Mouse (Mus musculus): ENCODE measurements around the gene Myo1h. TPM values are rescaled to one million over a fixed set of nuclear protein-coding genes. Genes with fewer than 3 reads are reported as not detected.

Myo1h gene
- polyA plus RNA-seq, 1 experiment from 2014 or later, result 0.34 TPM

DNA sequence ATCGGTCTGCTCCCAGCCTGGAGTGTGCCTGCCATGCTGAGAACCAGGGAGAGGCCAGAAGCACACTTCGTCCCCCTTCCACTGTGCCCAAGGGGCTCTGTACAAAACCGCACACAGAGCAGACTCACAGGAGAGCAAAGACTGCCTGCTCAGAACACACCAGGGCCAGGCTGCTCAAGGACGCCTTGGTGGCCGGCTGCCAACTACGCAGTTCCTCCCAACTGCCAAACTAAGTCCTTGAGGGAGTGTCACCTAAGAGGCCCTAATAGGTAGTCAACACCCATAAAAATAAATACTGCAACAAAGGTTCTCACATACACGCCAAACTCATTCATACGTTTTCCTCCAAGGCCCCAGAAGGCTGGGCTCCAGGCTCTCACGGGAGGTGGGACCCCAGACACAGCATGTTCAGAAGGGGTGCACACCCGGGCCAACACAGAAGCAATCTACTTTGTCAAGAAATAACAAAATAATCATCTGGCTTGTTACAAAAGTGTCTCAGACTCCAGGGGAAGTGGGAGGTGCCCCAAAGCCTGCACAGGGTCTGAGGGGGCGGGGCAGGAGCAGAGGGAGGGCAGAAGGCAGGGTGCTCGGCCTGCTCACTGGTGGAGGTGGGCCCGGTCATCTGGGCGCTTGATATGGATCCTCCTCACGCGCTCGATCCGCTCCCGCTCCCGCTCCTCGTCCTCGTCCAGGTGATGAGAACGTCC lies 76.2 kb downstream of the Myo1h start:
- Histone ChIP-seq H3K79me2 (ENCODE audit: inconsistent target) (peaks cover 16% of the 10 kb centered on the region), H3K4me3 (ENCODE audit: inconsistent target) (no peak overlapping the region), H3K36me3 (ENCODE audit: inconsistent target) (peaks cover 74% of the 10 kb centered on the region), H3K27ac (no peak overlapping the region)
- 43% methylated on average over 20 of the region's 23 CpGs for WGBS (ENCODE audit: missing documents)

DNA sequence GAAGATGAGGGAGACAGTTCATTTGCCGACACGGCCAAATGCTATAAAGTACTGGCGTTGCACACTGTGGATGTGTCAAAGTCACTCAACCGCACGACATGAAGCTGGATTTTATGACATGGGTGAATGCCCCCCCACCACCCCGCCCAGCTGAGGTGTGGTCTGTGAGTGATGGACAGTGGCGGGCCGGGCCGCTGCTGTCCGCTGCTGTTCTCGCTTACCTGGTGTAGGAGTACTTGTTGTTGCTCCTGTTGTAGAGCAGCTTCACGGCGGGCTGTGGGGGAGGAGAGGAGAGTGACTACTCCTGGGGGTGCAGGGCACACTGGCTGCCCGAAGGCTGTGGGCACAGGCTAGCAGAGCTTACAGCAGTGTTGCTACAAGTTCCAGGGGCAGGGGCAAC lies 79.2 kb downstream of the Myo1h start:
- WGBS (ENCODE audit: missing documents), result 95% methylated on average over 14 of the region's 14 CpGs
- Histone ChIP-seq H3K79me2 (ENCODE audit: inconsistent target) (peaks cover 33% of the 10 kb centered on the region), H3K27ac (no peak overlapping the region), H3K4me3 (ENCODE audit: inconsistent target) (no peak overlapping the region), H3K36me3 (ENCODE audit: inconsistent target) (peaks cover 71% of the 10 kb centered on the region)

DNA sequence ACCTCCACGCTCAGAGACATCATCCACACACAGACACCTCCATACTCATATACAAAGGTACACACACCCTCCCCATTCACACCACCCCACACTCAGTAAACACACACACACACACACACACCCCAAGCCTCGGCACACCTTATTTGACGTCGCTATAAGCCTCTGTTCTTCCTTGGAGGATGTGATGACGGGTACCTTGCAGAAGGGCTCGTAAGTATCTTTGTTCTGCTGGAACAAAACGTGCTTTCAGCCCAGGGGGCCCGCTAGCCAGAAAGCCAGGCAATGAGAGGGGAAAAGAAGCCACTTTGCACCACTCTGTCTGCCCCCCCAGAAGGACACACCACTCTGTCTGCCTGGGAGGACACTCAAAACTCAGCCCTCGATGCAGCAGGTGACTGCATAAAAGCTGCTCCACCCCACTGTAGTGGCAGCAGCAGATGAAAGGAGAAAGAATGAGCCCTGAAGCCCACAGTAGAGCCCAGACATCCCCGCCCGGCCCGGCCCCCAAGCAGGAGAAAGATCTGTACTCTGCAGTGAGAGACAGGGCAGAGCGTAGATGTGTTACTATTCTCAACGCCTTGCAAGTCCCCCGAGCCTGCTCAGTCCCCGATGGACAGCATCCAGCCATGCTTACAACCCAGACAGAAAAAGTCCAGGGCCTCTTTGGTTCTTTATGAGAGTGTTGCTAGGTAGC lies 80.0 kb downstream of the Myo1h start:
- WGBS (ENCODE audit: missing documents), result 96% methylated on average over 16 of the region's 16 CpGs
- Histone ChIP-seq H3K27ac (no peak overlapping the region), H3K36me3 (ENCODE audit: inconsistent target) (peaks cover 71% of the 10 kb centered on the region), H3K4me3 (ENCODE audit: inconsistent target) (no peak overlapping the region), H3K79me2 (ENCODE audit: inconsistent target) (peaks cover 42% of the 10 kb centered on the region)

DNA sequence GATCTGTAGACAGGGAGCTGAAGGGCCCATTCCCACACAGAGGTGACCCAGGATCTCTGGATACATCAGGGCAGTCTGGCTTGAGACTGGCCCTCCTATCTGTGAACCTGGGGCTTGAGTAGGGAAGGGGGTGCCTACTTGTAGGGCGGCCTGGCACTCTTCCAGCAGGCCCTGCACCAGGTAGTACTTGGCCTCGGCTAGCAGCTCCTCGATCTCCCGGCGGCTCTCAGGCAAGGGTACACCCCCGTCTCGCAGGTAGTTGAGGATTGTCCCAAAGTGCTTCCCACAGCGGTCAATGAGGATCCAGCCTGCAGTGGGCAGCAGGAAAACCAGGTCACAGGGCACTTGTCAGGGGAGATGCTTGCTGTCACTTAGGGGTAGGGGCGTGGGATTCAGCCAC lies 81.0 kb downstream of the Myo1h start:
- no peak overlapping the region for H3K27ac ChIP-seq
- H3K4me3 ChIP-seq (ENCODE audit: inconsistent target), result no peak overlapping the region
- 93% methylated on average over 9 of the region's 9 CpGs for WGBS (ENCODE audit: missing documents)
- H3K79me2 ChIP-seq (ENCODE audit: inconsistent target), result peaks cover 51% of the 10 kb centered on the region
- H3K36me3 ChIP-seq (ENCODE audit: inconsistent target), result peaks cover 67% of the 10 kb centered on the region

DNA sequence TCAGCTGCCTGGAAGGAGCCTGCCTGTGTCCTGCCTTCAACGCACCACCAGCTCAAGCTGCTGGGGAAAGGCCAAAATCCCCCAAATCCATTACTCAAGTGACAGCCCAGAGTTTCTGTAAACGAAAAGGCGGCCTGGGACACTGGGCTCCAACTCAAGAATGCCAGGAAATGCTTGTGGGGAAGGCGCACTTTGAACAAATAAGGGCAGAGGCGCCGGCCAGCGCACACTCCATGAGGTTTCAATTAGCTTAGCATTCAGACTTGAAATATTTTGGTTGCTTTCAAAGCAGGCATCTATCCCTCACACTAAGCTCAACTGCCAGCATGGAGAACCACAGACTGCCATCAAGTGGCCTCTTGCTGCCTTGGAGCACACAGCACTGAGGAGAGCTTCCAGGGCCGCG lies 81.4 kb downstream of the Myo1h start:
- peaks cover 63% of the 10 kb centered on the region for H3K36me3 ChIP-seq (ENCODE audit: inconsistent target)
- no peak overlapping the region for H3K4me3 ChIP-seq (ENCODE audit: inconsistent target)
- peak overlapping the region; percentile 28 for H3K27ac ChIP-seq
- 64% methylated on average over 9 of the region's 9 CpGs for WGBS (ENCODE audit: missing documents)
- H3K79me2 ChIP-seq (ENCODE audit: inconsistent target), result peaks cover 56% of the 10 kb centered on the region

DNA sequence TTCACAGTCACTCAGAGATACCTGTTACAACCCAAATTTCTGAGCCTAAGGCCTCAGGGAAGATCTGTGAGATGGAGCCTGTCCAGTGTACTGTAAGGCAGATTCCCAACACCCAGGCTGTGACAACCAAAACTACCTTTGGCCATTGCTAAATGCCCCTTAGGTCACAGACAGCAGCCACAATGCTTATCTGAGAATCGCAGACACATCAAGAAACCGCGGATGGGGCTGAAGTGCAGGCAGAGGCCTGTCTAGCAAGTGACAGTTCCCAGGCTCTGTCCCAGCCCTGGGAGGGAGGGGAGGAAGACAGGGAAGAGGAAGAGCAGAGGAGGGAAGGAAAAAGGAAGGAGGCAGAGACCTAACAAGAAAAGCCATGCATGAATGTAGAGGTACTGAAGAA lies 82.4 kb downstream of the Myo1h start:
- Histone ChIP-seq H3K27ac (peak overlapping the region; percentile 28), H3K4me3 (ENCODE audit: inconsistent target) (no peak overlapping the region)
- 14% methylated on average over 3 of the region's 3 CpGs for WGBS (ENCODE audit: missing documents)

DNA sequence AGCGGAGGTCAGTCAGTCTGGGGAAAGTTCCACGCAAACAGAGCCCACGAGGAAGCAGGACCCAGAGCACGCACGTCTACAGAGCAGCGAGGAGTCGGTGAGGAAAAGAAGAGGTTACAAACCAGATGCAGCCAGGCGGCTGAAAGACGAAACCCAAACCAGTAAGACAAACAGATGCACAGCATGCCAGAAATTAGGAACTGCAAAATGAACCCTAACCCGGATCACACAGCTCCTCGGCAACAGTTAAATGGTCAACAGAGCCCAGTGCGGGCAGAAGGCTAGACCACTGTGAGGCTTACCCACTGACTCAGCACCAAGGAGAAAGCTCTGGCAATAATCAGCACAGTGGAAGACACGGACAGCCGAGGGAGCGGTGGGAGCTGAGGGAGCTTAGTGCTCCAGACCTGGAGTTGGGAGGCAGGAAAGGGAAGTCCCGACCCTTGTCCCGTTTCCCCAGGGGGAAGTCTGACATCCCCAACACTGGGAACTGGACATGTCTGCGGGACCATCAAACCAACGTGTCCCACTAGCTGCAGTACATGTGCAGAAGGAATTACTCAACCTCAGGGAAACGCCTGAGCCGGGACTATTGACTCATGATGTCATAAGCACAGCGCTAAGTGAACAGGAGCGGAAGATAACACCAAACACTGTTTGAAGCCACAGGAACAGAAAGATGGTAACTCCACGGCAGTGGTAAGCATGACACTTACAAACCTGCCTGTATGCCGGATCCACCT lies 82.9 kb downstream of the Myo1h start:
- H3K27ac ChIP-seq, result peak overlapping the region; percentile 28
- H3K79me2 ChIP-seq (ENCODE audit: inconsistent target), result peaks cover 71% of the 10 kb centered on the region
- H3K4me3 ChIP-seq (ENCODE audit: inconsistent target), result no peak overlapping the region
- H3K36me3 ChIP-seq (ENCODE audit: inconsistent target), result peaks cover 49% of the 10 kb centered on the region
- WGBS (ENCODE audit: missing documents), result 45% methylated on average over 25 of the region's 25 CpGs

More for the DNA sequence above, 82.4 kb downstream of the Myo1h start:
- peaks cover 55% of the 10 kb centered on the region for H3K36me3 ChIP-seq (ENCODE audit: inconsistent target)
- H3K79me2 ChIP-seq (ENCODE audit: inconsistent target), result peaks cover 66% of the 10 kb centered on the region

DNA sequence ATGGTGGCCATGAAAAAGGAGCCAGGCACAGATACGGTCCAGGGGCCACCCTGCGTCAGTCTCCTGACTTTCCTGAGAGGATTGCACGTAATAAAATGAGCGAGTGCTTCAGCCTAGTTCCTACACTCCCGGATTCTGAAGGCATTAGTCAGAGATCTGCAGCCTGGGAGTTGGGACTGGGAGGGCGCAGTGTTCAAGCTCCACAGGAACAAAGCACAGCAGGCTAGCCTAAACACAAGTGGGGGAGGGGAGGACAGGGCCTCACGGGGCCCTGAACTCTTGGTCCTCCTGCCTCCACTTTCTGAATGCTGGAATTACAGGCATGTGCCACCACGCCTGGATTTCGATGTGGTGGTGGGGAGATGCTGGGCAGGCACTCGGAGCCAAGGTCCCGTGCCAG lies 83.6 kb downstream of the Myo1h start:
- 90% methylated on average over 11 of the region's 11 CpGs for WGBS (ENCODE audit: missing documents)
- no peak overlapping the region for H3K27ac ChIP-seq

DNA sequence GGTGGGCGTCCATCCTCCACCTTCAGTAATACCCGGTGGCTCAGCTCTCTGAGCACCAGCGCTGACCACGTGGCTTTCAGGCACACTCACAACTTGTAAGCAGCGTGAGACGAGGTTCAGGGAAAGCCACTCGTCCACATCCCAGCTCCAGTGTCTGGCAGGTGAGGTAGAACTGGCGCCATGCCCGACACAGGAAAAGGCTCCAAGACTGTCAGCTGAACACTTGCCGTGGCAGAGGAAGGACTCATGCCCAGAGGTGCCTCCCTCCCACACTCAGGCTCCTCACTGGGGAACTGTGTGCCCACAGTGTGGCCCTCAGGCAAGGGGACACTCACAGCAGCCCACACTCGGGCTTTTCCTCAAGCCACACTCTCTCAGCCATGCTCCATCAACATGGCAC lies 84.2 kb downstream of the Myo1h start:
- no peak overlapping the region for H3K27ac ChIP-seq
- WGBS (ENCODE audit: missing documents), result 77% methylated on average over 11 of the region's 11 CpGs

More for the DNA sequence above, 83.6 kb downstream of the Myo1h start:
- H3K4me3 ChIP-seq (ENCODE audit: inconsistent target), result no peak overlapping the region
- H3K36me3 ChIP-seq (ENCODE audit: inconsistent target), result peaks cover 42% of the 10 kb centered on the region
- peaks cover 78% of the 10 kb centered on the region for H3K79me2 ChIP-seq (ENCODE audit: inconsistent target)

DNA sequence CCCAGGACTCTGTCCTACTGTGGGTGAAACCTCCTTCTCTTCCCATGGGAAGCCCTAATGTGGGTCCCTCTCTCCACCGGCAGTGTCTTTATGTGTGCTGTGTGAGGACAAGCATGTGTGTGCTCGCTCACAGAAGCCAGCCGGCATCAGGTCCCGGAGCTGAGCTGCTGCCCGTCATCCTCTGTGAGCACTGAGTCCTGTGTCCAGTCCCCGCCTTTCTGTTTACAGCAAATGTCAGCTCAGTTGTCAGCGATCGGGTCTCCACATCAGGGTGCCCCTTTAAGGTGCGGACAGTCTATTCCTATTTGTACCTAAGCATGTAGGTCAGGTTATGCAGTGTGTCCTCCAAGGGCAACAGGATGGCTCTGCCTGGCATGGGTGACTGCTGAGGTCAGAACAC lies 84.6 kb downstream of the Myo1h start:
- 93% methylated on average over 8 of the region's 9 CpGs for WGBS (ENCODE audit: missing documents)
- Histone ChIP-seq H3K4me3 (ENCODE audit: inconsistent target) (no peak overlapping the region), H3K36me3 (ENCODE audit: inconsistent target) (peaks cover 33% of the 10 kb centered on the region; the same call in 1 of the 2 replicates), H3K27ac (no peak overlapping the region), H3K79me2 (ENCODE audit: inconsistent target) (peaks cover 88% of the 10 kb centered on the region)

More for the DNA sequence above, 84.2 kb downstream of the Myo1h start:
- Histone ChIP-seq H3K4me3 (ENCODE audit: inconsistent target) (no peak overlapping the region), H3K79me2 (ENCODE audit: inconsistent target) (peaks cover 84% of the 10 kb centered on the region), H3K36me3 (ENCODE audit: inconsistent target) (peaks cover 36% of the 10 kb centered on the region; the same call in 1 of the 2 replicates)

DNA sequence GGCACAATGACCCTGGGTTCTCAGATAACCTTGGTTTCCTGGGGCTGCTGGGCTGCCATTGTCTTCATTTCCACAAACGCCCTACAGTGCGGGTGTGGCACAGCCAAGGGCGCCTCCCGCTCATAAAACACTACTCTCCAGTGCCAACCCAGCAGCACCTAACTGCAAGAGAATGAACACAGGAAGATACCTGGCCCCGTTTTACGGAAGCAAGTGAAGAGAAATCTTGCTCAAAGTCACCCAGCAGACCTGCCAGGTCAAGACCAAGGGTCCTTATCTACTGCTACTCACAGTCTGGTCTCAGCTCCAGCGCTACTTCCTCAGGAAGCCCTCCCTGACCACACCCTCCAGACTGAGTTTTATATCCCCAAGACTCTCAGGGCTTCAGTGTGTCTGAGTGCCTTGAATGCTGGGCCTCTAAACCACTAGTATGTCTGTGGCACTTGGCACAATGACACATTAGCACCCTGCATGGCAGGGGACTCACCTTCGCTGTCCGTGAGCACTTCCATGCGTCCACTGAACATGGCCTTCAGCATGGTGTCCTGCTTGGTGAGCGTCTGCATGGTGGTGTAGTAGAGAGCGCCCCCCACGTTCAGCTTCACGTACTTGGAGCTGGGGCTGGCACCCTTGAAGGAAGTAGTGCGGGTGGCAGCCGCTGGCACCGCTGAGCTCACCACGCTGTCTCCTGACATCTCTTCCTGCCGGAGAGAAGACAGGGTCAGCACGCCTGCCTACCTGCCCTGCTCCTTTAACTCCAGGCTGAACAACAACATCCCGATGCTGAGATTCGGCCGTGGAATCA lies 85.6 kb downstream of the Myo1h start:
- WGBS (ENCODE audit: missing documents), result 19% methylated on average over 22 of the region's 23 CpGs
- Histone ChIP-seq H3K36me3 (ENCODE audit: inconsistent target) (peaks cover 23% of the 10 kb centered on the region; the same call in 1 of the 2 replicates), H3K79me2 (ENCODE audit: inconsistent target) (peaks cover 88% of the 10 kb centered on the region), H3K4me3 (ENCODE audit: inconsistent target) (no peak overlapping the region), H3K27ac (peak overlapping the region; percentile 21; the same call in 1 of the 2 replicates)

DNA sequence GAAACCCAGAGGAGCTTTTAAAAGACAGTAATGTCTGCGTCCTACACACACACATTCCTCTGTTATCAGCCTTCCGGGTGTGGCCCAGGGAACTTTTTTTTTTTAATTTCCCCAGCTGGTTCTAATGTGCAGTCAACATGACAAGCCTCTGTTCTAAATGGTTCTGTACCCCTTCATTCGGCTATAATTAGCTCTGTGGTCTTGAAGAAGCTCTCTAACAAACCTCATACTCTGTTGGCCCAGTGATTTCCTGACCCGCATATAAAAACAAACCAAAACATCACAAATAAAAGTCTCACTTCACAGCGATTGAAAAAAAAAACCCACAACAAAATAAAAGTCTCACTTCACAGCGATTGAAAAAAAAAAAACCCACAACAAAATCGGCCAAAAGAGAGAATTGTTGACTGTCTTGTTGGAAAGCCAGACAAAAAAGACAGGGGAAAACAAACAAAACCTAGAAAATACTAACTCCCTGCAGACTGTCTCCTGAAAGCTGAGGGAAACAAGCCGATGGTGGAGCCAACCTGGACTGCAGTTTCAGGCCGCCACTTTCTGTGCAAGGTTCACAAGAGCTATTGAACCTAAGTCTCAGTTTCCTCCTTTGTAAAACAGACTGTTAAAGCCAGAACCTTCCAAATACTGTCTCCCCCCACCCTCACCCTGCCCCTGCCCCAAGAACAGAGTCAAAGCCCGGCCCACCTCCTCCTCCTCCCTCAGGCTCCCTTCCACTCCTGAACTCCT lies 89.4 kb downstream of the Myo1h start:
- peaks cover 94% of the 10 kb centered on the region for H3K79me2 ChIP-seq (ENCODE audit: inconsistent target)
- 23% methylated on average over 10 of the region's 10 CpGs for WGBS (ENCODE audit: missing documents)
- H3K4me3 ChIP-seq (ENCODE audit: inconsistent target), result no peak overlapping the region
- H3K27ac ChIP-seq, result no peak overlapping the region
- peaks cover 11% of the 10 kb centered on the region; the same call in 1 of the 2 replicates for H3K36me3 ChIP-seq (ENCODE audit: inconsistent target)

DNA sequence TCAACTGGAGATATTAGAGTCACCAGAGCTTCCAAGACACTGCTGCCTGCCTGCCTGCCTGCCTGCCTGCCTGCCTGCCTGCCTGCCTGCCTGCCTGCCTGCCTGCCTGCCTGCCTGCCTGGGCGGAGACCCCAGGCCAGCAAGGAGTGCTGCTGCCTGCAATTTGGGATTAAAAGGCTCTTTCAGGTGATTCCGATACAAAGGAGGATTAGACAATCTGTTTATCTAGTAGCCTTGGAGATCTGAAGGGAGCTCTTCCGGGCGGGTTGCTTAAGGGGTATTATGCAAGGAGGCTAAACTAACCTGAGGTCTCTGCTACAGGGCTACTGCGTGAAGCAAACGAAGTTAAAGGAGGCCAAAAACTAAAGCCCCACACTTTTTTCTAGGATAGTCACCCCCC lies 90.0 kb downstream of the Myo1h start:
- WGBS (ENCODE audit: missing documents), result 31% methylated on average over 6 of the region's 6 CpGs
- Histone ChIP-seq H3K4me3 (ENCODE audit: inconsistent target) (peak overlapping the region; percentile 95; the same call in 1 of the 2 replicates), H3K27ac (peak overlapping the region; percentile 63; the same call in 1 of the 2 replicates), H3K36me3 (ENCODE audit: inconsistent target) (peaks cover 5% of the 10 kb centered on the region; the same call in 1 of the 2 replicates), H3K79me2 (ENCODE audit: inconsistent target) (peaks cover 94% of the 10 kb centered on the region)
